Mouse (Mus musculus) brown adipose tissue, adult 24 weeks (tissue): Measurements from ENCODE around the gene Ttc8. TPM values are rescaled to one million over a fixed set of nuclear protein-coding genes. Genes with fewer than 3 reads are reported as not detected.

Experiments used
- polyA plus RNA-seq: library from polyadenylated mRNA; stranded (reverse); fragments of >200 nt; gene quantifications from 2 replicates; pipeline ENCODE4 v1.2.4, GENCODE M21; 2012; ENCODE audit not compliant: missing spikeins, insufficient read depth, insufficient read length

The Ttc8 gene
- polyA plus RNA-seq, 1 experiment: 18.8 TPM

Other genes starting within 250 kb of the Ttc8 start
- gene Ptpn21, start 183.2 kb upstream of the Ttc8 start, polyA plus RNA-seq: 7.5 and 8.6 TPM in 2 replicates
- 70.6 and 77.7 TPM in 2 replicates for gene Zc3h14, start 173.6 kb upstream of the Ttc8 start, polyA plus RNA-seq
- 5.5 and 9.0 TPM in 2 replicates for gene Eml5, start 19.1 kb upstream of the Ttc8 start, polyA plus RNA-seq